Mouse (Mus musculus) layer of hippocampus, postnatal 10 days (tissue): ENCODE data around the gene Amdhd2. TPM values are rescaled to one million over a fixed set of nuclear protein-coding genes. Genes with fewer than 3 reads are reported as not detected.
"Not testable (repeated sequence)": the region's sequence is repeated elsewhere in the genome, so short reads cannot be mapped to it uniquely, and the experiment has no call there.

Source experiments
- DNase-seq, 2 experiments: peaks; one replicate each; pipeline ENCODE4 v3.0.0; 2021; ENCODE audit warnings: low spot score in 2 of 2
- total RNA-seq, 2 experiments: library from RNA; stranded (reverse); gene quantifications; 2 replicates each; pipeline ENCODE4 v1.2.3; 2021

The Amdhd2 gene
- total RNA-seq, 2 experiments from 2014 or later, result 33.8 to 40.1 TPM

DNA sequence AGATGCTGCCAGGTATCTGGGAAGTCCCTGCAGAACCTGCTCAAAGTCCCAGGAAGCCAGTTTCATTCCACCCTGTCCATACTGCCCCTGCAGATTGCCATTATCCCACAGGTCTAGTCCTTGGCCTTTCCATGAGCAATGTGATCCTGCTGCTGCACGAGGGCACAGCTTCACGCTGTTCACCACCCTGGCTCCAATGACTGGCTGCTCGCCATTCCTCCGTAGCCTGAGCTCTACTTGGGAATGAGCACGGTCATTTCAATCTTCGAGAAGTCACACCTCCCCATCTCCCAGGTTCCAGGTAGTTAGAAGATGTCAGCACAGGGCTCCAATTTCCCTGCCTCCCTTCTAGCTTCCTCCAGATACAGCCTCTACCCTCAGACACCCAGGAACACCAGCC lies 6.4 kb downstream of the Amdhd2 start:
- no peak for DNase-seq

DNA sequence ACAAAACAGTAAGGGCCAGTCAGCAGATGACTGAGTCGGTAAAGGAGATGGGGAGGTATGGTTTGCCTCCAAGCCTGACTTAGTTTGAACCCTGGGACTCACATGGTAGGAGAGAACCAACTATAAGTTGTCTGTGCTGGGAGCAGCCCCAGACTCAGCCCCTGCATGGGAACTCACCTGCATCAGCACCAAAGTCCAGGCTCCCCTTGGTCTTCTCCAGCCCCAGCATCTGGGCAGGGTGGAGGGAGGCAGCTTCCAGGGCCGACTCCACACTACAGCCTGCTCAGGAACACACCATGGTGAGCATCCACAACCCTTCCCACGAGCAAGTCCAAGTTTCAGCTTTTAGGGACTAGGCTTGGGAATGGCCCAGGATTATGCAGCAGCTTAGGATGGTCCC lies 7.2 kb downstream of the Amdhd2 start:
- DNase-seq, result no peak

- no peak for DNase-seq
Measured at GRCm38 (mm10) chr17:24155742-24156141, 7.8 kb downstream of the Amdhd2 start.

GRCm38 (mm10) chr17:24154463-24154862 lies 9.1 kb downstream of the Amdhd2 start:
- DNase-seq, result no peak

DNA sequence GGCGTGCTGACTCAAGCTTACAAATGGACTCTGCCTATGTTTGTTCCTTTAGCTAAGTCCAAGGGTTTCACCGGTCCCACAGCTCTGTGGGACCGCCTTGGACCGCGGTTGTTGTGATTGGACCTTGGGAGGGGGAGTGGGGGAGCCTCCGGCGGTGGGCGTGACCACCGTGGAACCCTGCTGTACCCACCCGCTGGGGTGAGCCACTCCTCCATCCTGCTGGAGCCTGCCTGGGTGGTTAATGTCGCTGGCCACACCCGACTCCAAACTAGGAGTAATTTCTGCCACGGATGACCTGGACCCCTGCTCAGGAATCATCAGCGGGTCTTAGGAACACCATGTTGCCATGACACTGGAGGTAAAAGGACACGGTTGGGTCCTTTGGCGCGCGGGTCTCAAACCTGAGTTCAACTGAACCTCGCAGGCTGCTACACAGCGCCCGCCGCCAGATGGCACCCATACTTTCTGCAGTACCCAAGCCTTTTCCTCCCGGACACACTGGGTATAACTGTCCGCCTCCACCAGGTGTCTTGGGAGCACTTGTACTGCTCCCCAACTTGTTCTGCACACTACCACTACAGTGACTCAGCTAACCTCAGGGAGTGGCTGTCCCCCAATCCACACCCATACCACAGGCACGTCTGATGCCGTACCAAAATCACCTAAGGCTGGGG lies 11.5 kb downstream of the Amdhd2 start:
- DNase-seq, result peak; percentile 80 to 84

GRCm38 (mm10) chr17:24151382-24151781 lies 12.2 kb downstream of the Amdhd2 start:
- no peak for DNase-seq

DNA sequence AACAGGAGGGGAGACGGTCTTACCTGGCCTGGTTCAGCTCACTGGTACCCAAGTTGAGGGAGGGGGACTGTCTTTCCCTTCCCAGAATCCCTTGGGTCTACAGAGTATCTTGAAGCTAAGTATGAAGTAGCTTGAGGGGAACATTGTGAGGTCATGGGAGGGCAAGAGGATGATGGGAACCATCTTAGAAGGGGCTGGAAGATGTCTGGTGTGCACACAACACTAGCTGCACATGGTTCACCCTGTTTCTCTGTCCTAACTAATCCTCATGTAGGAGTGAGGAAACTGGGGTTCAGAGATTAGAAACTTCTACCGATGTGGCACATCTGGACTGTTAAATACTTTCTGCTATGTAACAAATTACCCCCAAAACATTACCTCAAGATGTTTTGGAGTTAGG lies 12.7 kb downstream of the Amdhd2 start, which contains the start of gene Pdpk1:
TSS of gene Pdpk1 (minus strand) at position 101 of the 400 bp plus-strand sequence.
- DNase-seq, result no peak

- DNase-seq, result no peak
Measured at GRCm38 (mm10) chr17:24149421-24149820, 14.1 kb downstream of the Amdhd2 start.

DNA sequence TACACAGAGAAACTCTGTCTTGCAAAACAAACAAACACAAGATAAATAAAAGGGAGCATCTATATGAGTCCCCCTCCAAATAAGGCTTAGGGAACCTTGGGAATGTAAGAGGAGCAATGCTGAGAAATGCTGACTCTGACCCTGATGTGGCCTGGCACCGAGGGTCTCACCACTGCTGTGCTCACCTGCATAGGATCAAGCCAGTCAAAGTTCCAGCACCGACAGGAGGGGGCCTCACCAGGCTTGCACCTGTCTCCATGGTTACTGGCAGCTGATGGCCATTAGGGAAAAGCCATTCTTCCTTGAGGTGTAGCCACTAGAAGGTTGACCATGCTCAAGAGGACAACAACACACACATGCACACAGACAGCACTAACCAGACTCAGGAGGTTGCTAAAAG lies 20.7 kb downstream of the Amdhd2 start:
- DNase-seq, result no peak

DNA sequence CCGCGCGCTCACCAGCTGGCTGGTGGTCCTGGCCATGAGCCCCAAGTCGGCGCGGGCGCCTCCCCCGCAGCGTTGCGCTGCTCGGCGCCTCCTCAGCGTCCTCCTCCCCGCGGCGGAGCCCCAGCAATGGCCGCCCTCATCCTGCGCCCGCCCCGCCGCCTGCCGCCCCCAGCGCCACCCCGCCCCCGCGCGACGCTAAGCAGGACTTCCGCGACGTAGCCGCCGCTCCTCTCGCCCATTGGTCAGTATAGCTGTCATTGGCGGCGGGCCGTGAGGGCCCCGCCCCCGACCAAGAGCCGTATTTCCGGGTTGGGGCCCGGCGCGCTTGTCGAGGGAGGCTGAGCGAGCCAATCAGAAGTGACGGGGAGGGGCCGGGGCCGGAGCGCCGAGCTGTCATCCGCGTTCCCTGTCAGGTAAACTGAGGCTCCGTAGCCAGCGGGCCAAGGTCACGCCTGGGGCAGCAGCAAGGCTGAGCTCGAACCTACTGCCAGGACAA lies 22.1 kb downstream of the Amdhd2 start:
- peak; percentile 97 to 98 for DNase-seq

GRCm38 (mm10) chr17:24140845-24141424 lies 22.6 kb downstream of the Amdhd2 start:
- peak in 1 of 2 experiments; percentile 24 for DNase-seq

DNA sequence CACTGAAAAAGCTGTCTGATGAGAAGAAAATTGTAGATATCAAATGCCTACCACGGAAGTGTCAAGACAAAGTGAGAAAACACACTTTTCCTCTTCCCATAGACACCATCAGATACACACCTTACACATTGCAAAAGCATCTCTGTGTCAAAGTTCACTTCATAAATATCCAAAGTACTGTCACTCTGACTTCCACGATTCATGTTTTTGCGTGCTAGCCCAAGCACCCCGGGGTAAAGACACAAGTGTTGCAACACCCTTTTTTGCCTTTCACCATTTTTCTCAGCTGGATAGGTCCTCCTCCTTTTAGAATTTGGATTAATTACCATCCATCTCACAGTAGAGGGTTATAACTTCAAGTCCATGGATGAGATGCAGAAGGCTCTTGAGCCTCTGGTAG lies 23.6 kb downstream of the Amdhd2 start:
- no peak for DNase-seq

DNA sequence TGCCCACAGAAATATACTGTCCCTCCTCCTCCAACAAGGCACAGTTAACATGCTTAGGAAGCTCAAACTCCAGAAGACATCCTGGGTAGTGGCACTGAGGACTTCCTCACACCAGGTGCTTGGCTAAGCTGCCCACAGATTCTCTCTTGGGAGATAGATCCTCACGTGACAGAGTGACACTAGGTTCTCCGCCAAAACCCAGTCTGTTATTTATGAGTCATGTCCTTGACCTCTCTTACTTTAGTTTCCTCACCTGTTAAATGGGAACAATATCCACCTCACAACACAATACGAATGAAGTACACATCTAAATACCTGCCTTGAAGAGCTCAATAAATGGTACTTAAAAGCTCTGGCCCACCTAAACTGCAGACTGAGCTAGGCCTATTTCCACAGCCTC lies 24.3 kb downstream of the Amdhd2 start:
- no peak for DNase-seq

DNA sequence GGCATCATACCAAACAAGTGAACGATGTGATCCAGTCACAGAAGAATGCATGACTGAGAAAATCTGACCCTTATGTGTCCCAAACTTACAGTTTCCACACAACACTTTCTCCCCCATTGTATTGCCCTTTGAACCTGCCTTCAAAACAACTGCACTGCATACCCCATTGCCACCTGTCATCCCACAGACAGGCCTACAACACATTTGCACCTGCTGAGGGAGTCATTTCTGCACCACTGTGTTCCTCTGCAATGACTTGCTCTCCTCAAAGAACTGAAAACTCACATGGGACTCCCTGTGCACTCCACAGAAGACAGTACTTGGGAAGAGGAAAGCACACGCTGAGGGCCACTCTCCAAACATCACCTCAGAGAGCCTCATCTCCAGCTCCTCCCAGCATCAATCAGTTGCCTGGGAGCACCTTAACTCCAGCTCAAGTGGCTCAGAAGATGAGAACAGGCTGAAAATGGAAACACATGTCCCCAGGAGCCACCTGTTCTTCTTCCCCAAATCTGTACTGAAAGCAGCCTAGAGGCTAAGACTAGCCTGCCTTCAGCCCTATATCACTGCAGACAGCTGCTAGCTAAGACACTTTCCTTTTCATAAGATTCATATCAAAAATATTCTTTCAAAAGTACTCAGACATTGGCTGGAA lies 26.2 kb downstream of the Amdhd2 start:
- no peak for DNase-seq

GRCm38 (mm10) chr17:24134062-24134461 lies 29.5 kb downstream of the Amdhd2 start:
- no peak for DNase-seq

GRCm38 (mm10) chr17:24132919-24133318 lies 30.6 kb downstream of the Amdhd2 start:
- DNase-seq, result not testable (repeated sequence)

- no peak for DNase-seq
Measured at GRCm38 (mm10) chr17:24131570-24131969, 32.0 kb downstream of the Amdhd2 start.

DNA sequence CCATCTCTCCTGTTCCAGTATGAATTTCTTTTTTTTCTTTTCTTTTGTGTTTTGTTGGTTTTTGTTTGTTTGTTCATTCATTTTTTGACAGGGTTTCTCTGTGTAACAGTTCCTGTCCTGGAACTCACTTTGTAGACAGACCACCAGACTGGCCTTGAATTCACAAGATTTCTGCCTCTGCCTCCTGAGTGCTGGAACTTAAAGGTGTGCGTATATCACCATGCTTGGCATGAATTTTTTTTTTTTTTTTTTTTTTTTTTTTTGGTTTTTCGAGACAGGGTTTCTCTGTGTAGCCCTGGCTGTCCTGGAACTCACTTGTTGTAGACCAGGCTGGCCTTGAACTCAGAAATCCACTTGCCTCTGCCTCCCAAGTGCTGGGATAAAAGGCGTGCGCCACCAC lies 34.3 kb downstream of the Amdhd2 start:
- DNase-seq, result not testable (repeated sequence)

GRCm38 (mm10) chr17:24127592-24127991 lies 36.0 kb downstream of the Amdhd2 start:
- DNase-seq, result no peak

GRCm38 (mm10) chr17:24126801-24127200 lies 36.8 kb downstream of the Amdhd2 start:
- no peak for DNase-seq

DNA sequence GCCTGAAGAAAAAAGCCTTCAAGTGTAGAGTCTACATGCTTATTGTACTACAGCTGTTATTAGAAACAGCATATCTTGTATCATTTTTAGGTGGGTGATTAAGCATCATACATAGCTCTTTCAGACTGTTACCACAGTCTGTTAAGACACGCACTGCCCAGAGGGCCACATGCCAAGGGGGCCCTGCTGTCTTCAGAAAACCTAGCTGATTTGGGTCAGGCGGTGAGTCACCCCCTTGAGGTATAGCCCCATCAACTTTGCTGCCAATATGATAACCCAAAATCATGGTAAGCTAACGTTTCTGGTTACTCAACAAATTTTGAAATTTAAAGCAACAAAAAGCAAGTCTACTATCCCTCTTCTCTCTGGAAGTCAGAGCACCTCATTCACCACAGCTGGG lies 44.1 kb downstream of the Amdhd2 start:
- no peak for DNase-seq

- no peak for DNase-seq
Measured at GRCm38 (mm10) chr17:24113031-24113430, 50.5 kb downstream of the Amdhd2 start.
